Mouse (Mus musculus) testis, adult 2 months (tissue): ENCODE data around the gene Smim6. TPM values are rescaled to one million over a fixed set of nuclear protein-coding genes. Genes with fewer than 3 reads are reported as not detected.

ENCODE experiments used
- H3K27ac ChIP-seq: fragments of 200-500 bp; 2 replicates; pipeline ENCODE4 v1.5.1; 2012; ENCODE audit warnings: low read depth, low read length; ENCODE audit not compliant: control insufficient read depth, insufficient read depth
- H3K27me3 ChIP-seq: fragments of 200-500 bp; 2 replicates; pipeline ENCODE4 v1.6.1; 2012; ENCODE audit warnings: mild to moderate bottlenecking, low read length, moderate library complexity; ENCODE audit not compliant: control insufficient read depth, insufficient read depth
- H3K36me3 ChIP-seq: fragments of 200-500 bp; 2 replicates; pipeline ENCODE4 v1.6.1; 2012; ENCODE audit warnings: mild to moderate bottlenecking, low read length; ENCODE audit not compliant: control insufficient read depth, insufficient read depth
- H3K4me1 ChIP-seq: fragments of 200-500 bp; 2 replicates; pipeline ENCODE4 v1.6.1; 2012; ENCODE audit warnings: low read length; ENCODE audit not compliant: control insufficient read depth, insufficient read depth
- H3K4me3 ChIP-seq: fragments of 200-500 bp; 2 replicates; pipeline ENCODE4 v1.5.1; 2012; ENCODE audit warnings: low read depth, mild to moderate bottlenecking, low read length, moderate library complexity, mixed read lengths; ENCODE audit not compliant: control insufficient read depth
- CTCF ChIP-seq: fragments of 200-500 bp; IDR thresholded peaks from 2 replicates; pipeline ENCODE4 v1.5.1; 2012; ENCODE audit warnings: low read depth, mild to moderate bottlenecking, inconsistent platforms, low read length, moderate library complexity; ENCODE audit not compliant: control insufficient read depth, insufficient read depth, insufficient replicate concordance
- POLR2A ChIP-seq: fragments of 200-500 bp; IDR thresholded peaks from 2 replicates; pipeline ENCODE4 v1.6.1; 2012; ENCODE audit warnings: low read depth, mild to moderate bottlenecking, inconsistent platforms, low read length, moderate library complexity; ENCODE audit not compliant: control insufficient read depth
- polyA plus RNA-seq: library from polyadenylated mRNA; depleted of rRNA; stranded (reverse); fragments of >200 nt; gene quantifications from 2 replicates; pipeline ENCODE4 v1.2.3, GENCODE M21; 2012

Smim6 gene
- polyA plus RNA-seq, 1 experiment = 20.7 TPM

GRCm38 (mm10) chr11:115878071-115878470 is 33.7 kb upstream of the Smim6 start:
- Histone ChIP-seq H3K27ac (no peak overlapping the region), H3K36me3 (no peaks in the 10 kb centered on the region), H3K4me1 (no peaks in the 10 kb centered on the region), H3K27me3 (no peaks in the 10 kb centered on the region), H3K4me3 (no peak overlapping the region)
- no peak for TF ChIP-seq CTCF
- TF ChIP-seq POLR2A = no peak

GRCm38 (mm10) chr11:115881002-115881401 is 30.8 kb upstream of the Smim6 start:
- no peaks in the 10 kb centered on the region for H3K36me3 ChIP-seq
- peaks cover 3% of the 10 kb centered on the region for H3K4me1 ChIP-seq
- H3K27ac ChIP-seq = no peak overlapping the region
- H3K4me3 ChIP-seq = no peak overlapping the region
- H3K27me3 ChIP-seq = no peaks in the 10 kb centered on the region
- no peak for TF ChIP-seq POLR2A
- peak; percentile 67 for TF ChIP-seq CTCF

DNA sequence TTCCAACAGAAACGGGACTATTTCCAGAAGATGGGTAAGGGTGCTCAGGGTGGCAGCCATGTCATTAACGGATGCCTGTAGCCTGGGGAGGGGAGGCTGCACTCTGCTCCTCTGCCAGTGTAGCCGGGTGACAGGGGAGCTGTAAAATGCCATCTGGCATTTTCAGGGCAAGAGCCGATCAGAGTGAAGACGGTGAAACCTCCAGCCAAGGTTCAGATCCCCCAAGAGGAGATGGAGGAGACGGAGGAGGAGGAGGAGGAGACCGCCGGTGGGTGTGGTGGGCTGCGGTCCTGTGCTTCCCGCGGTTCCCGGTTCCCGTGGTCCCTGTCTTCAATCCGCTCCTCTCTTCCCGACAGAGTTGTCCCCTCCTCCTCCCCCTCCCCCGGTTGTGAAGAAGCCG is 28.6 kb upstream of the Smim6 start:
- H3K36me3 ChIP-seq = no peaks in the 10 kb centered on the region
- no peak for TF ChIP-seq POLR2A
- no peak for TF ChIP-seq CTCF
- H3K27me3 ChIP-seq = no peaks in the 10 kb centered on the region
- H3K4me3 ChIP-seq = peak overlapping the region; percentile 36
- peaks cover 3% of the 10 kb centered on the region for H3K4me1 ChIP-seq
- H3K27ac ChIP-seq = no peak overlapping the region

DNA sequence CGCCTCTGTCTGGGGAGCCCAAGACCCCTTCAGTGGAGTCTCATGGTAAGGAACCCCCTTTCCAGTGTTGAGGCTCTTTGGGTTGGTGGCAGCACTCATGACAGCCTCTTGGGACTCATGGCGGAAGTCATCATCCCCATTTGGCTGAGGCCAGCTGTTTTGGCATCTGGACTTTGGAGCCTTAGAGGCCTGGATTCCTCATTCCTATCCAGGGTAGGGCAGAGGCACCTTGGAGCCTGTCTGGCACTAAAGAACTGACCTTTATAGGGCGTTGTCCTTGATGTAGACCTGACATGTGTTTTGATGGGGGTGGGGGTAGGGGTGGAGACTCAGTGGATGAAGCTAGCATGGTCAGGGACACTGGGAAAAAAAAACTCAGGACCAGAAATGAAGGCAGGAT is 27.5 kb upstream of the Smim6 start:
- peaks cover 3% of the 10 kb centered on the region for H3K4me1 ChIP-seq
- no peak overlapping the region for H3K4me3 ChIP-seq
- TF ChIP-seq POLR2A (no peak), CTCF (no peak)
- H3K27me3 ChIP-seq = no peaks in the 10 kb centered on the region
- H3K27ac ChIP-seq = no peak overlapping the region
- no peaks in the 10 kb centered on the region for H3K36me3 ChIP-seq

- no peak overlapping the region for H3K4me3 ChIP-seq
- peaks cover 3% of the 10 kb centered on the region for H3K4me1 ChIP-seq
- H3K36me3 ChIP-seq = no peaks in the 10 kb centered on the region
- TF ChIP-seq POLR2A (no peak), CTCF (no peak)
- H3K27me3 ChIP-seq = no peaks in the 10 kb centered on the region
- H3K27ac ChIP-seq = no peak overlapping the region
Measured at GRCm38 (mm10) chr11:115885281-115885680, 26.5 kb upstream of the Smim6 start.

DNA sequence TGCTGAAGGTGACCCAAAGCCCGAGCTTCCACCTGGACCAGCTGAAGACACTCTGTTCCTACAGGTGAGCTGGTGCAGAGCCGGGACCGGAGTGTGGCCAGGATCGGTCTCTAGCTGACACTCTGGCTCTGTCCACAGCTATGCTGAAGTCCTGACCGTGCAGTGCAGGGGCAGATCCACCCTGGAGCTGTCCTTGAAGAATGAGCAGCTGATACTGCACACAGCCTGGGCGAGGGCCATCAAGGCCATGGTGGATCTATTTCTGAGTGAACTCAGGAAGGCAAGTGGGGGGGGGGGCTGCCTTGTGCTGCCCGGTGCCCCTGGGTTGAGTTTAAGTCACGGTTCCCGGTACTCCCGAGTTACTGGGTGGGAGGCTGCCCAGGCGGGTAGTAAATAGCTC is 25.4 kb upstream of the Smim6 start:
- Histone ChIP-seq H3K4me1 (peaks cover 3% of the 10 kb centered on the region), H3K36me3 (no peaks in the 10 kb centered on the region), H3K27ac (no peak overlapping the region), H3K27me3 (no peaks in the 10 kb centered on the region), H3K4me3 (no peak overlapping the region)
- no peak for TF ChIP-seq POLR2A
- TF ChIP-seq CTCF = no peak

DNA sequence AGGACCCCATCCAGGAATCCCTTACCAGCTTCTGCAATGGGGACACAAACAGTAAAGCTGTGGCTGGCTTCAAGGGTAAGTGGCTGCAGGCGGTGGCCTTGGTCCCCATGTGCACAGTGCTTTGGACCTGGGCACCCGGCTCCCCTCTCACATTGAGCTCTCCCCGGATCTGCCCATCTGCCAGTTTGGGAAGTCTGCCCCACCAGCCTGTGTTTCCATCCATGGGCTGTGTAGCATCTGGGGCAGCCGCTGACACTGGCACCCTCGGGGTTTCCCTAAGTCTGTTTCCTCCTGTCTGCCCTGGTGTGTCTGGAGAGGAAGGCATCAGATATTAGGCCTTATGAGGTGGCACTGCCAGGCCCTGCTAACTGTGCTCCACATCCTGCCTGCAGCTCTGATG is 23.8 kb upstream of the Smim6 start:
- Histone ChIP-seq H3K27me3 (no peaks in the 10 kb centered on the region), H3K36me3 (no peaks in the 10 kb centered on the region), H3K4me1 (peaks cover 3% of the 10 kb centered on the region), H3K27ac (no peak overlapping the region), H3K4me3 (no peak overlapping the region)
- TF ChIP-seq CTCF = no peak
- no peak for TF ChIP-seq POLR2A

GRCm38 (mm10) chr11:115889159-115889558 is 22.7 kb upstream of the Smim6 start:
- H3K36me3 ChIP-seq = no peaks in the 10 kb centered on the region
- no peak for TF ChIP-seq CTCF
- no peak for TF ChIP-seq POLR2A
- H3K27ac ChIP-seq = no peak overlapping the region
- H3K4me3 ChIP-seq = no peak overlapping the region
- H3K27me3 ChIP-seq = no peaks in the 10 kb centered on the region
- peaks cover 3% of the 10 kb centered on the region for H3K4me1 ChIP-seq

DNA sequence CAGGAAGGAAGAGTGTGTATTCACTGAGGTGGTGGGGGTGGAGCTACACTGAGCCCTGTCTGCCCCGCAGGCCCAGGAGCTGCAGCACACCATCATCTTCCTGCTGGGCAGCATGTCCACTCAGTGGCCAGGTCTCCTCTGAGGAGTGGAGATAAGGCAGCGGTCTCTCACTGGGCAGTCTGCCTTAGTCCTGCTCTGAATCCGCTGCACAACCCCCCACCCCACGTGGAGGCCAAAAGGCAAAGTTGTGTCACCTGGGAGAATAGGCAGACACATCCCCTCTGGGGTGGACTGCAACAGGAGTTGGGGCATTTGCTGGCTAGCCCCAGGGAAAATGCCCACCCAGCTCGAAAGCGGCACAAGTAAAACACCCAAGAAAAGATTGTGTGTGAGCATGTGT is 19.6 kb upstream of the Smim6 start:
- H3K4me3 ChIP-seq = no peak overlapping the region
- H3K27ac ChIP-seq = no peak overlapping the region
- no peaks in the 10 kb centered on the region for H3K27me3 ChIP-seq
- H3K36me3 ChIP-seq = no peaks in the 10 kb centered on the region
- no peaks in the 10 kb centered on the region; the same call in none of the 2 replicates for H3K4me1 ChIP-seq
- TF ChIP-seq CTCF = no peak
- TF ChIP-seq POLR2A = no peak
